Mouse (Mus musculus) forebrain, embryonic 10.5 days (tissue): Measurements from ENCODE around the gene Hlcs. TPM values are rescaled to one million over a fixed set of nuclear protein-coding genes. Genes with fewer than 3 reads are reported as not detected.

Experiments used
- DNase-seq: peaks from one replicate; pipeline ENCODE4 v3.0.0-alpha.2; 2017; ENCODE audit warnings: low spot score; ENCODE audit errors: extremely low spot score
- H3K27ac ChIP-seq: fragments of 300-500 bp; sonication (generic); 2 replicates; pipeline ENCODE4 v1.5.1; 2016; ENCODE audit warnings: mild to moderate bottlenecking
- H3K27me3 ChIP-seq: fragments of 300-500 bp; sonication (generic); 2 replicates; pipeline ENCODE4 v1.6.1; 2016; ENCODE audit warnings: mild to moderate bottlenecking; ENCODE audit not compliant: poor library complexity, severe bottlenecking
- H3K36me3 ChIP-seq: fragments of 300-500 bp; sonication (generic); replicated peaks from 2 replicates; pipeline ENCODE4 v1.6.1; 2016; ENCODE audit warnings: mild to moderate bottlenecking, moderate library complexity
- H3K4me1 ChIP-seq: fragments of 300-500 bp; sonication (generic); 2 replicates; pipeline ENCODE4 v1.6.1; 2016
- H3K4me3 ChIP-seq: fragments of 300-500 bp; sonication (generic); 2 replicates; pipeline ENCODE4 v1.5.1; 2016; ENCODE audit warnings: mild to moderate bottlenecking, moderate library complexity
- H3K9me3 ChIP-seq: fragments of 300-500 bp; sonication (generic); 2 replicates; pipeline ENCODE4 v1.6.1; 2016; ENCODE audit warnings: mild to moderate bottlenecking, moderate library complexity
- WGBS: fragments of 180-500 bp; shearing (Covaris S2); methylation state at CpG from one replicate; pipeline ENCODE4 v1.1.7; 2016; 5-methylcytosine and 5-hydroxymethylcytosine counted together
- polyA plus RNA-seq: library from polyadenylated mRNA; unstranded; fragments of >200 nt; fragmentation: Nextera tagmentation; extraction: Ambion mirVana; gene quantifications from 2 replicates; pipeline ENCODE4 v1.2.1, GENCODE M21; 2016

The Hlcs gene
- polyA plus RNA-seq, 1 experiment from 2014 or later: 14.4 TPM

GRCm38 (mm10) chr16:94317752-94318151 is 4.4 kb upstream of the Hlcs start:
- no peak for DNase-seq
- Histone ChIP-seq H3K4me3 (no peak overlapping the region), H3K4me1 (peaks cover 13% of the 10 kb centered on the region), H3K9me3 (no peaks in the 10 kb centered on the region), H3K36me3 (no peaks in the 10 kb centered on the region), H3K27ac (no peak overlapping the region), H3K27me3 (peaks cover 9% of the 10 kb centered on the region; the same call in 1 of the 2 replicates)
- 80% methylated on average over 5 of the region's 5 CpGs for WGBS

GRCm38 (mm10) chr16:94315215-94315614 is 1.8 kb upstream of the Hlcs start:
- Histone ChIP-seq H3K4me3 (no peak overlapping the region), H3K27ac (no peak overlapping the region), H3K27me3 (peaks cover 9% of the 10 kb centered on the region; the same call in 1 of the 2 replicates), H3K36me3 (no peaks in the 10 kb centered on the region), H3K4me1 (peaks cover 24% of the 10 kb centered on the region), H3K9me3 (no peaks in the 10 kb centered on the region)
- DNase-seq: no peak
- 68% methylated on average over 1 of the region's 1 CpGs for WGBS

- Histone ChIP-seq H3K4me3 (no peak overlapping the region), H3K27me3 (peaks cover 9% of the 10 kb centered on the region; the same call in 1 of the 2 replicates), H3K27ac (no peak overlapping the region), H3K9me3 (no peaks in the 10 kb centered on the region), H3K4me1 (peaks cover 24% of the 10 kb centered on the region), H3K36me3 (no peaks in the 10 kb centered on the region)
- no peak for DNase-seq
- 93% methylated on average over 5 of the region's 5 CpGs for WGBS
Observed at GRCm38 (mm10) chr16:94314626-94315025, 1.3 kb upstream of the Hlcs start.

GRCm38 (mm10) chr16:94312663-94313228 is 625 bp downstream of the Hlcs start:
- Histone ChIP-seq H3K4me1 (peaks cover 33% of the 10 kb centered on the region), H3K27ac (peak overlapping the region; percentile 100), H3K27me3 (peaks cover 9% of the 10 kb centered on the region; the same call in 1 of the 2 replicates), H3K36me3 (no peaks in the 10 kb centered on the region), H3K4me3 (peak overlapping the region; percentile 83), H3K9me3 (no peaks in the 10 kb centered on the region)
- under 1% methylated on average over 20 of the region's 20 CpGs for WGBS
- DNase-seq: peak; percentile 87

- Histone ChIP-seq H3K27ac (peak overlapping the region; percentile 100), H3K9me3 (no peaks in the 10 kb centered on the region), H3K4me3 (peak overlapping the region; percentile 83), H3K4me1 (peaks cover 38% of the 10 kb centered on the region), H3K36me3 (no peaks in the 10 kb centered on the region), H3K27me3 (peaks cover 9% of the 10 kb centered on the region; the same call in 1 of the 2 replicates)
- WGBS: 79% methylated on average over 4 of the region's 4 CpGs
- no peak for DNase-seq
Observed at GRCm38 (mm10) chr16:94311931-94312330, 1.4 kb downstream of the Hlcs start.

GRCm38 (mm10) chr16:94311416-94311815 is 2.0 kb downstream of the Hlcs start:
- 85% methylated on average over 1 of the region's 1 CpGs for WGBS
- no peak for DNase-seq
- H3K9me3 ChIP-seq: no peaks in the 10 kb centered on the region
- no peaks in the 10 kb centered on the region for H3K36me3 ChIP-seq
- H3K4me3 ChIP-seq: peak overlapping the region; percentile 83; the same call in 1 of the 2 replicates
- H3K27me3 ChIP-seq: peaks cover 6% of the 10 kb centered on the region; the same call in 1 of the 2 replicates
- H3K27ac ChIP-seq: peak overlapping the region; percentile 100; the same call in 1 of the 2 replicates
- peaks cover 38% of the 10 kb centered on the region for H3K4me1 ChIP-seq

- no peak overlapping the region for H3K4me3 ChIP-seq
- H3K27me3 ChIP-seq: peaks cover 3% of the 10 kb centered on the region
- H3K27ac ChIP-seq: no peak overlapping the region
- H3K36me3 ChIP-seq: 0 out of 2 replicates have a peak, but pooled peaks cover 3% of the 10 kb centered on the region
- 93% methylated on average over 4 of the region's 4 CpGs for WGBS
- no peak for DNase-seq
- no peaks in the 10 kb centered on the region for H3K9me3 ChIP-seq
- H3K4me1 ChIP-seq: peaks cover 35% of the 10 kb centered on the region
Observed at GRCm38 (mm10) chr16:94309025-94309424, 4.3 kb downstream of the Hlcs start.

GRCm38 (mm10) chr16:94307942-94308341 is 5.4 kb downstream of the Hlcs start:
- peak; percentile 52 for DNase-seq
- no peak overlapping the region for H3K4me3 ChIP-seq
- H3K9me3 ChIP-seq: no peaks in the 10 kb centered on the region
- 0 out of 2 replicates have a peak, but pooled peaks cover 3% of the 10 kb centered on the region for H3K36me3 ChIP-seq
- H3K27me3 ChIP-seq: peaks cover 14% of the 10 kb centered on the region
- WGBS: 51% methylated on average over 6 of the region's 6 CpGs
- no peak overlapping the region for H3K27ac ChIP-seq
- H3K4me1 ChIP-seq: peaks cover 29% of the 10 kb centered on the region

- Histone ChIP-seq H3K4me1 (peaks cover 34% of the 10 kb centered on the region), H3K27me3 (peaks cover 18% of the 10 kb centered on the region), H3K4me3 (no peak overlapping the region), H3K27ac (peak overlapping the region; percentile 67; the same call in 1 of the 2 replicates), H3K36me3 (0 out of 2 replicates have a peak, but pooled peaks cover 3% of the 10 kb centered on the region), H3K9me3 (no peaks in the 10 kb centered on the region)
- WGBS: 67% methylated on average over 6 of the region's 6 CpGs
- DNase-seq: no peak
Observed at GRCm38 (mm10) chr16:94307526-94307925, 5.8 kb downstream of the Hlcs start.

- Histone ChIP-seq H3K9me3 (no peaks in the 10 kb centered on the region), H3K36me3 (0 out of 2 replicates have a peak, but pooled peaks cover 3% of the 10 kb centered on the region), H3K27ac (no peak overlapping the region), H3K4me3 (peak overlapping the region; percentile 33), H3K4me1 (peaks cover 23% of the 10 kb centered on the region), H3K27me3 (peaks cover 30% of the 10 kb centered on the region)
- no peak for DNase-seq
- 29% methylated on average over 6 of the region's 6 CpGs for WGBS
Observed at GRCm38 (mm10) chr16:94303203-94303535, 10.2 kb downstream of the Hlcs start.

GRCm38 (mm10) chr16:94302274-94303202 is 10.8 kb downstream of the Hlcs start:
- Histone ChIP-seq H3K9me3 (no peaks in the 10 kb centered on the region), H3K4me1 (peaks cover 17% of the 10 kb centered on the region), H3K4me3 (peak overlapping the region; percentile 33), H3K36me3 (0 out of 2 replicates have a peak, but pooled peaks cover 3% of the 10 kb centered on the region), H3K27ac (peak overlapping the region; percentile 44; the same call in 1 of the 2 replicates), H3K27me3 (peaks cover 30% of the 10 kb centered on the region)
- WGBS: 13% methylated on average over 30 of the region's 30 CpGs
- DNase-seq: peak; percentile 19

- H3K4me3 ChIP-seq: no peak overlapping the region
- no peaks in the 10 kb centered on the region for H3K9me3 ChIP-seq
- WGBS: 85% methylated on average over 5 of the region's 5 CpGs
- H3K27ac ChIP-seq: no peak overlapping the region
- no peak for DNase-seq
- H3K4me1 ChIP-seq: peaks cover 14% of the 10 kb centered on the region
- H3K27me3 ChIP-seq: peaks cover 30% of the 10 kb centered on the region
- 0 out of 2 replicates have a peak, but pooled peaks cover 3% of the 10 kb centered on the region for H3K36me3 ChIP-seq
Observed at GRCm38 (mm10) chr16:94301696-94302095, 11.7 kb downstream of the Hlcs start.
